Mouse (Mus musculus) inflammation-experienced regulatory T-cells (primary cell): ENCODE data around the gene Exosc10. TPM values are rescaled to one million over a fixed set of nuclear protein-coding genes. Genes with fewer than 3 reads are reported as not detected.

Source experiments
- polyA plus RNA-seq, 2 experiments: library from polyadenylated mRNA; unstranded; fragments of 100-300 nt; shearing (Covaris generic); gene quantifications; one replicate each; pipeline ENCODE4 v1.2.1; 2017

Gene Exosc10
- polyA plus RNA-seq = 100 to 1,000 TPM; 109 to 134 TPM

DNA sequence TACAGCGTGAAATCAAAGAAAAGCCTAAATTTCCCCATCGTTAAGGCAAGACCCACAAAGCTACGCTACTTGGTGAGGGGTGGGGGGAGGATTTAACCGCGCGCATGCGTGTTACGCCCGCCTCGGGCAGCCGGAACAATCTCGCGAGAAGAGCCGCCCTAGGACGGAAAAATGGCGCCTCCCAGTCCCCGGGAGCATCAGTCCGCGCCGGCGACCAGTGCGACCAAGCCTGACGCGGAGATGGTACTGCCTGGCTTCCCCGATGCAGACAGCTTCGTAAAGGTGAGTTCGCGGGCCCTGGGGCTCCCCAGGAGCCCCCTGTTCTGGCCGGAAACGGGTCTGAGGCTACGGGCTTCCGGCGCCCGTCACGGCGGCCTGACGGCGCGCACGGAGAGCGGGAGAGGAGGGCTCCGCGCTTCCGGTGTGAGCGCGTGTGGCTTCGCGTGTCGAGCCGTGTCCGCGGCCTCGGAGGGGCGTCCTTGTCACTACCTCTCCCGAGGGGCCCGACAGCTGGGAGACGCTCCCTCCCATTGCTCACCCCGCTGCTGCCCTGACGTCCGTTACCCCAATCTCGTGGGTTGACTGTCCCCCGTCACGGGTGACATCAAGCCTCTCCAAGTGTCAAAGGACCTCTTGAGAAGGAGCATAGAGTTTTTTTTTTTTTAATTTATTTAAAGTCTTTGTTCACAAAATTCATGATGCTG, at the start of gene Exosc10:
Gene Exosc10 (plus strand): TSS at position 133 of the 704 bp plus-strand sequence.

DNA sequence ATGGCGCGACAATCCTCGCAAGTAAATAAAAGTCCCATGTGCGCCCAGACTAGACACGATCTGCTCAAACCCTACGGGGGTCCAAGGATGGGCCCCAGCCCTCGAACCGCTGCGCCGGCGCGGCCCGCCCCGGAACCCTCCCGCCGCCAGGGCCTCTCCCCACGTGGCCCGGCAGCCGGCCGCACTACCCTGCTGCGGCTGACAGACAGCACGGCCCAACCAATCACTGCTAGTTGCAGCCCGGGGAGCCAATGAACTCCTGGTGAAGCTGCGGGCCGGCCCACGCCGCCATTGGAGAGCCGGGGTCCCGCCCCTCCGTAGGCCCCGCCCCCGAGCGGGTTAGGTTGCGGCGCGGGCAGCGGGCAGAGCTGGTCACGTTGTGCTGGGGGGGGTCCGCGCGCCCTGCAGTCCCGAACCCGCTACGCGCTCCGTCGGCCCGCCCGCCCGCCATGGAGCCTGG, 33.0 kb downstream of the Exosc10 start, which contains the start of gene Srm:
Gene Srm (plus strand): TSS at position 333 of the 460 bp plus-strand sequence.

DNA sequence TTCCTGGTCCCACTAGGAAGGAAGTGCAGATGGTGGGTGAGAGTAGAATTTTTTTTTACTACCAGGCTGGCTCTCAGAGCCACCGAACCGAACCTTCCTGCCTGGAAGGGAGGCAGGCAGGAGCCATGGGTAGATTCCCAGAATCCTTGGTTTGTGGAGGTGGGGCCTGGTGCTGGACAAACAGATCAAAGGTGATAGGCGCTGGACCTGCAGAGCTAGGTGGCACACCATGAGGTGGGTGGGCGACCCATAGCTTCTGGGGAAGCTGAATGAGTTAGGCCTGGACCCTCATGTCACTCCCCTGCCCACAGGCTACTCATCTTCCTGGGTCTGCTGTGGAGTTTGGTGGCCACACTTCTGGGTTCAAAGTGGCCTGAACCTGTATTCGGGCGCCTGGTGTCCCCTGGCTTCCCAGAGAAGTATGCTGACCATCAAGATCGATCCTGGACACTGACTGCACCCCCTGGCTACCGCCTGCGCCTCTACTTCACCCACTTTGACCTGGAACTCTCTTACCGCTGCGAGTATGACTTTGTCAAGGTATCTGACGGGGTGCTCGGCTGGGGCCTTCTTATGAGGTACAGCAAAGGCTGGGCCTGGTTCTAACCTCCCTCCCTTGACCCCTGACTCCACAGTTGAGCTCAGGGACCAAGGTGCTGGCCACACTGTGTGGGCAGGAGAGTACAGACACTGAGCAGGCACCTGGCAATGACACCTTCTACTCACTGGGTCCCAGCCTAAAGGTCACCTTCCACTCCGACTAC, 44.3 kb downstream of the Exosc10 start, which contains the start of gene Masp2:
Gene Masp2 (plus strand): TSS at position 198 of the 764 bp plus-strand sequence.

DNA sequence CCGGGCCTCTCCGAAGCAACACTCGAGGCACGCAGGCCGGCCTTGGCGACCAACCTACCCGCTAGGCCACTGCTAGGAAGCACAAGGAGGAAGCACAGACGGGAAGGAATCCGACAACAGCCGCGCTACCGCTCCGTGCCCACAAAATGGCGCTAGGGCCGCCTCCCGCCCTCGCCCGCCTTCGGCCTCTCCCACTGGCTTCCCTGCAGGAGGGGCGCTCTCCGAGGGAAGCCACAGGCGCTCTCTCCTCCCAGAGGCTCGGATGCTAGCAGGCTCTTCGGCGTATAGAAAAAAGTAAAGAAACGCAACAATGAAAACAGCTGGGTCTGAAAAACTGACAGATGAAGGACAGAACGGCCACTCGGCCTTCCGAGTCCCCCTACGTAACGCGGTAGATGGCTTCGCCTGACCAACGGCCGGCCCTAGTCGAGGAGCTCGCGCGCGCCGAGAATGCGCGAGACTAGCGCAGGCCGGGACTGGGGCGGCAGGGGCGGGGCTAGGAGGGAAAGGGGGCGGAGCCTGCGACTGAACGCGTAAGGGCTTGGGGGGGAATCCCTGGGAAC, 68.5 kb downstream of the Exosc10 start, which contains the start of gene Tardbp:
Gene Tardbp (minus strand): TSS at position 397 of the 563 bp plus-strand sequence.

Other genes starting within 250 kb of the Exosc10 start
- 10 to 100 TPM; 18.9 to 19.5 TPM for gene Ubiad1, start 113.7 kb upstream of the Exosc10 start, polyA plus RNA-seq
- 10 to 100 TPM; 15.6 to 20.5 TPM for gene Mtor, start 109.8 kb upstream of the Exosc10 start, polyA plus RNA-seq
- under 1 TPM; 0.36 to 0.69 TPM for gene Angptl7, start 58.0 kb upstream of the Exosc10 start, polyA plus RNA-seq
- gene Srm, start 33.1 kb downstream of the Exosc10 start, polyA plus RNA-seq = 10 to 100 TPM; 71.9 to 86.5 TPM
- under 1 TPM; 0.18 to 0.49 TPM for gene Masp2, start 44.1 kb downstream of the Exosc10 start, polyA plus RNA-seq
- gene Tardbp, start 68.6 kb downstream of the Exosc10 start, polyA plus RNA-seq = 100 to 1,000 TPM; 184 to 187 TPM
- under 1 TPM; 0.14 to 0.48 TPM for gene Gm572, start 84.9 kb downstream of the Exosc10 start, polyA plus RNA-seq
- 1 to 10 TPM; 2.9 to 3.0 TPM for gene Casz1, start 246.0 kb downstream of the Exosc10 start, polyA plus RNA-seq